Mouse (Mus musculus) MEL (cell line): ENCODE results near the gene Ell. TPM values are rescaled to one million over a fixed set of nuclear protein-coding genes. Genes with fewer than 3 reads are reported as not detected.

ENCODE experiments used
- DNase-seq: peaks from one replicate; pipeline ENCODE4 v3.0.0; 2011; ENCODE audit warnings: low read depth, low spot score
- H3K27ac ChIP-seq: 2 replicates; pipeline ENCODE4 v1.5.1; 2012; ENCODE audit warnings: low read depth, mild to moderate bottlenecking, control low read depth, low read length, moderate library complexity; ENCODE audit not compliant: control insufficient read depth
- H3K27me3 ChIP-seq, 2 experiments: fragments of 150-350 bp in 1 of 2; sonication (generic) in 1 of 2; 2 replicates each; pipeline ENCODE4 v1.6.1; 2012; ENCODE audit warnings: low read length in 2 of 2, mild to moderate bottlenecking in 2 of 2, improper control_type of control experiment in 1 of 2, moderate library complexity in 1 of 2; ENCODE audit not compliant: insufficient read depth in 2 of 2, control insufficient read depth in 1 of 2
- H3K36me3 ChIP-seq, 2 experiments: 2 replicates each; pipeline ENCODE4 v1.6.1; 2012 to 2014; ENCODE audit warnings: low read length in 2 of 2, improper control_type of control experiment in 1 of 2, inconsistent platforms in 1 of 2, mild to moderate bottlenecking in 1 of 2; ENCODE audit not compliant: insufficient read depth in 2 of 2, control insufficient read depth in 1 of 2
- H3K4me1 ChIP-seq, 2 experiments: fragments of 150-350 bp in 1 of 2; sonication (generic) in 1 of 2; 2 replicates each; pipeline ENCODE4 v1.6.1; 2012; ENCODE audit warnings: low read length in 2 of 2, improper control_type of control experiment in 1 of 2, mild to moderate bottlenecking in 1 of 2; ENCODE audit not compliant: insufficient read depth in 2 of 2, control insufficient read depth in 1 of 2
- H3K4me3 ChIP-seq, 2 experiments: fragments of 150-350 bp in 1 of 2; sonication (generic) in 1 of 2; 2 replicates each; pipeline ENCODE4 v1.5.1; 2012; ENCODE audit warnings: low read depth in 2 of 2, low read length in 2 of 2, mild to moderate bottlenecking in 2 of 2, moderate library complexity in 2 of 2, control low read depth in 1 of 2, improper control_type of control experiment in 1 of 2; ENCODE audit not compliant: control insufficient read depth in 1 of 2, insufficient read depth in 1 of 2
- H3K79me2 ChIP-seq: 2 replicates; pipeline ENCODE4 v1.6.1; 2012; ENCODE audit warnings: mild to moderate bottlenecking, low read length, moderate library complexity; ENCODE audit not compliant: control insufficient read depth, poor library complexity, insufficient read depth
- H3K9ac ChIP-seq: 2 replicates; pipeline ENCODE4 v1.6.1; 2012; ENCODE audit warnings: low read depth, mild to moderate bottlenecking, control low read depth, low read length, moderate library complexity; ENCODE audit not compliant: control insufficient read depth, poor library complexity, severe bottlenecking
- H3K9me3 ChIP-seq: fragments of 150-350 bp; sonication (generic); replicated peaks from 2 replicates; pipeline ENCODE4 v1.6.1; 2012; ENCODE audit warnings: mild to moderate bottlenecking, low read length, improper control_type of control experiment, moderate library complexity; ENCODE audit not compliant: insufficient read depth
- BHLHE40 ChIP-seq: IDR thresholded peaks from 2 replicates; pipeline ENCODE4 v1.6.1; 2012; ENCODE audit warnings: low read depth, mild to moderate bottlenecking, inconsistent platforms, low read length, improper control_type of control experiment, borderline replicate concordance
- CHD2 ChIP-seq: IDR thresholded peaks from 2 replicates; pipeline ENCODE4 v1.6.1; 2011; ENCODE audit warnings: low read length, improper control_type of control experiment
- ELF1 ChIP-seq: IDR thresholded peaks from 2 replicates; pipeline ENCODE4 v1.6.1; 2014; ENCODE audit warnings: low read depth, mild to moderate bottlenecking, inconsistent platforms, low read length, improper control_type of control experiment, moderate library complexity
- EP300 ChIP-seq, 2 experiments: IDR thresholded peaks; 2 replicates each; pipeline ENCODE4 v1.6.1; 2011; ENCODE audit warnings: improper control_type of control experiment in 2 of 2, low read length in 2 of 2, low read depth in 1 of 2, mild to moderate bottlenecking in 1 of 2
- ETS1 ChIP-seq: IDR thresholded peaks from 2 replicates; pipeline ENCODE4 v1.6.1; 2012; ENCODE audit warnings: low read depth, mild to moderate bottlenecking, inconsistent platforms, low read length, improper control_type of control experiment, moderate library complexity
- GATA1 ChIP-seq: IDR thresholded peaks from 2 replicates; pipeline ENCODE4 v1.6.1; 2011; ENCODE audit warnings: low read depth, low read length, improper control_type of control experiment
- HCFC1 ChIP-seq: IDR thresholded peaks from 2 replicates; pipeline ENCODE4 v1.6.1; 2012; ENCODE audit warnings: low read depth, mild to moderate bottlenecking, inconsistent platforms, low read length, improper control_type of control experiment, moderate library complexity
- JUND ChIP-seq: IDR thresholded peaks from 2 replicates; pipeline ENCODE4 v1.6.1; 2011; ENCODE audit warnings: low read depth, mild to moderate bottlenecking, improper control_type of control experiment, low read length
- KAT2A ChIP-seq: conservative IDR thresholded peaks from 2 replicates; pipeline ENCODE4 v1.6.1; 2012; ENCODE audit warnings: low read depth, low read length, improper control_type of control experiment, inconsistent platforms
- MAFK ChIP-seq: IDR thresholded peaks from 2 replicates; pipeline ENCODE4 v1.6.1; 2011; ENCODE audit warnings: low read depth, mild to moderate bottlenecking, low read length, improper control_type of control experiment, borderline replicate concordance
- MAZ ChIP-seq: IDR thresholded peaks from 2 replicates; pipeline ENCODE4 v1.6.1; 2012; ENCODE audit warnings: low read depth, mild to moderate bottlenecking, inconsistent platforms, low read length, improper control_type of control experiment
- MXI1 ChIP-seq: IDR thresholded peaks from 2 replicates; pipeline ENCODE4 v1.6.1; 2011; ENCODE audit warnings: mild to moderate bottlenecking, low read depth, low read length, improper control_type of control experiment
- MYB ChIP-seq: IDR thresholded peaks from 2 replicates; pipeline ENCODE4 v1.6.1; 2011; ENCODE audit warnings: mild to moderate bottlenecking, low read depth, low read length, improper control_type of control experiment
- MYC ChIP-seq: IDR thresholded peaks from 2 replicates; pipeline ENCODE4 v1.6.1; 2011; ENCODE audit warnings: low read depth, mild to moderate bottlenecking, low read length, improper control_type of control experiment, moderate library complexity
- NELFE ChIP-seq: IDR thresholded peaks from 2 replicates; pipeline ENCODE4 v1.6.1; 2011; ENCODE audit warnings: low read depth, low read length, improper control_type of control experiment
- POLR2A ChIP-seq, 2 experiments: IDR thresholded peaks; 2 replicates each; pipeline ENCODE4 v1.6.1; 2011 to 2012; ENCODE audit warnings: low read length in 2 of 2, mild to moderate bottlenecking in 2 of 2, control low read depth in 1 of 2, improper control_type of control experiment in 1 of 2, low read depth in 1 of 2, moderate library complexity in 1 of 2; ENCODE audit not compliant: control insufficient read depth in 1 of 2, insufficient read depth in 1 of 2, poor library complexity in 1 of 2
- POLR2AphosphoS2 ChIP-seq: IDR thresholded peaks from 2 replicates; pipeline ENCODE4 v1.6.1; 2011; ENCODE audit warnings: low read length, improper control_type of control experiment
- POLR2AphosphoS5 ChIP-seq: IDR thresholded peaks from 2 replicates; pipeline ENCODE4 v1.6.1; 2012; ENCODE audit warnings: low read depth, borderline replicate concordance, mild to moderate bottlenecking, inconsistent platforms, low read length, moderate library complexity, mixed read lengths
- RCOR1 ChIP-seq: IDR thresholded peaks from 2 replicates; pipeline ENCODE4 v1.6.1; 2012; ENCODE audit warnings: low read depth, mild to moderate bottlenecking, inconsistent platforms, low read length, improper control_type of control experiment
- SIN3A ChIP-seq: IDR thresholded peaks from 2 replicates; pipeline ENCODE4 v1.6.1; 2012; ENCODE audit warnings: low read length, improper control_type of control experiment, inconsistent platforms
- SMC3 ChIP-seq: IDR thresholded peaks from 2 replicates; pipeline ENCODE4 v1.6.1; 2011; ENCODE audit warnings: low read depth, low read length, improper control_type of control experiment
- TAL1 ChIP-seq: IDR thresholded peaks from 2 replicates; pipeline ENCODE4 v1.6.1; 2012; ENCODE audit warnings: mild to moderate bottlenecking, inconsistent platforms, low read length, moderate library complexity, mixed read lengths
- TBP ChIP-seq: IDR thresholded peaks from 2 replicates; pipeline ENCODE4 v1.8.0; 2011; ENCODE audit warnings: low read depth, low read length, improper control_type of control experiment
- TCF12 ChIP-seq: IDR thresholded peaks from 2 replicates; pipeline ENCODE4 v1.6.1; 2014; ENCODE audit warnings: low read depth, mild to moderate bottlenecking, inconsistent platforms, low read length, improper control_type of control experiment, moderate library complexity
- USF1 ChIP-seq: IDR thresholded peaks from 2 replicates; pipeline ENCODE4 v1.6.1; 2014; ENCODE audit warnings: low read depth, mild to moderate bottlenecking, inconsistent platforms, low read length, improper control_type of control experiment, moderate library complexity
- USF2 ChIP-seq, 2 experiments: IDR thresholded peaks; 2 replicates each; pipeline ENCODE4 v1.6.1; 2011 to 2012; ENCODE audit warnings: improper control_type of control experiment in 2 of 2, low read length in 2 of 2, borderline replicate concordance in 1 of 2, inconsistent platforms in 1 of 2, low read depth in 1 of 2, mild to moderate bottlenecking in 1 of 2; ENCODE audit not compliant: insufficient read depth in 1 of 2
- ZKSCAN1 ChIP-seq: IDR thresholded peaks from 2 replicates; pipeline ENCODE4 v1.6.1; 2012; ENCODE audit warnings: low read depth, mild to moderate bottlenecking, inconsistent platforms, low read length, improper control_type of control experiment, moderate library complexity
- ZNF384 ChIP-seq: IDR thresholded peaks from 2 replicates; pipeline ENCODE4 v1.6.1; 2012; ENCODE audit warnings: low read depth, mild to moderate bottlenecking, inconsistent platforms, low read length, improper control_type of control experiment
- polyA plus RNA-seq, 2 experiments: library from polyadenylated mRNA; stranded (reverse) in 1 of 2; unstranded in 1 of 2; fragments of >175 nt in 1 of 2; fragments of >200 nt in 1 of 2; gene quantifications; 2 replicates each; pipeline versions ENCODE4 v1.2.1 to v1.2.4; 2012; ENCODE audit warnings: low replicate concordance in 2 of 2, low read depth in 1 of 2; ENCODE audit not compliant: insufficient read length in 2 of 2, insufficient read depth in 1 of 2, missing spikeins in 1 of 2
- total RNA-seq: library from RNA; depleted of rRNA; stranded (reverse); fragments of 300-350 nt; gene quantifications from 2 replicates; pipeline ENCODE4 v1.2.3, GENCODE M21; 2012

Gene Ell
- total and polyA plus RNA-seq, 3 experiments = 12.4 to 25.9 TPM; not detected in 1

DNA sequence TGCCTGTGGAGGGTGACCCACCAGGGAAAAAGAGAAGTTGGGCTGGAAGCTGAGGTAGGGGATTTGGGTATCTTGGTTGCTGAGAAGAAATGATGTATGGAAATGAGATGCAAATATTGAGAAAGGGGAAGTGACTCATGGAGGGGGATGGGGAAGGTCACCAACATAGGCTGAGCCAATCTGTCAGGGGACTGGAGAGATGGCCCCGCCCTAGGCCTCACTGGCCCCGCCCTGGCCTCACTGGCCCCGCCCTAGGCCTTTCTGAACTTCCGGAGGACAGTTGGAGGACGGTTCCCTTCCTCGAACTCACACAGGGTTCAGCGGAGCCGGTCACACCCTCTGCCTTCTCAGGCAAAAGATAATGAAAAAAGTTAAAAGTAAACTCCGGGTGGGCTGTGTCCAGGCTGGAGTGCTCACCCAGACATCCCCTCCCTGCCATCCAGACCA is 79.7 kb downstream of the Ell start:
- Histone ChIP-seq H3K36me3 (peaks cover 0 to 18% of the 10 kb centered on the region in 2 experiments; a peak in 2 of 4 replicates), H3K9ac (peak overlapping the region; percentile 70), H3K27ac (peak overlapping the region; percentile 83), H3K9me3 (no peaks in the 10 kb centered on the region), H3K27me3 (no peaks in the 10 kb centered on the region), H3K4me1 (peaks cover 7 to 46% of the 10 kb centered on the region in 2 experiments), H3K79me2 (no peaks in the 10 kb centered on the region), H3K4me3 (peak overlapping the region; percentile 43 to 54)
- TF ChIP-seq ETS1 (peak; percentile 85), JUND (peak; percentile 80; the same call in 1 of the 2 replicates), USF1 (no peak), MYB (0 out of 2 replicates have a peak, but pooled peaks have one; percentile 20), SMC3 (no peak), TBP (peak; percentile 27; the same call in 1 of the 2 replicates), SIN3A (peak; percentile 64), ZNF384 (no peak), ELF1 (0 out of 2 replicates have a peak, but pooled peaks have one; percentile 23), USF2 (IDR thresholded peaks at IDR 0.05; ENCODE audit: borderline replicate concordance in 1 of 2, insufficient read depth in 1 of 2, low read depth in 1 of 2, low read length in 2 of 2) (no peak), TCF12 (no peak), POLR2A (IDR thresholded peaks at IDR 0.05; ENCODE audit: control insufficient read depth in 1 of 2, insufficient read depth in 1 of 2, low read depth in 1 of 2, low read length in 2 of 2, poor library complexity in 1 of 2) (peak in 1 of 2 experiments; percentile 78; a peak in 2 of 4 replicates), MYC (peak; percentile 37; the same call in 1 of the 2 replicates), MAZ (peak; percentile 64; the same call in 1 of the 2 replicates), CHD2 (peak; percentile 71), HCFC1 (peak; percentile 67), POLR2AphosphoS2 (no peak; the same call in 1 of the 2 replicates), MAFK (0 out of 2 replicates have a peak, but pooled peaks have one; percentile 5), MXI1 (peak; percentile 12; the same call in 1 of the 2 replicates), NELFE (peak; percentile 72), EP300 (IDR thresholded peaks at IDR 0.05; ENCODE audit: low read depth in 1 of 2, low read length in 2 of 2) (peak; percentile 32 to 44; a peak in 3 of 4 replicates)
- peak; percentile 98 for DNase-seq

DNA sequence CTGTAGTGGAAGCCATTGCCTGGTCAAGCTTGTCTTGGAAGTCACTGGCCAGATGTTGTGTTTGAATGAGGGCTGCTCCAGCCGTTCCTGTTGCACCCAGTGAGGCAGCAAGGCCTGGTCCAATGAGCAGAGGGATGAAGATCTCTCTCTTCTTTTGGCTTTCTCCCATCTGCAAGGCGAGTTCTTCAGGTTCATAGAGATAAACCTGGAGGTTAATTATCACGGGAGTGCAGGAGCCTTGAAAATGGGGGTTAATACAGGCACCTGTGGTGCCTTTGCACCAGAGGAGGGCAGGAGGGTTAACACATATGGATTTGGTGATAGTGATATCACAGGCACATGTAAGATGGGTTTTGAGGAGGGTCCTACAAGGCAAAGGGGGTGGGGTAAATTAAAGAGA is 83.0 kb downstream of the Ell start:
- no peak for TF ChIP-seq SIN3A
- TF ChIP-seq GATA1 = peak; percentile 70
- no peak for TF ChIP-seq NELFE
- TF ChIP-seq POLR2A (IDR thresholded peaks at IDR 0.05; ENCODE audit: control insufficient read depth in 1 of 2, insufficient read depth in 1 of 2, low read depth in 1 of 2, low read length in 2 of 2, poor library complexity in 1 of 2) = no peak
- peak; percentile 80 for TF ChIP-seq ETS1
- 0 out of 2 replicates have a peak, but pooled peaks have one; percentile 9 for TF ChIP-seq ZKSCAN1
- no peak for TF ChIP-seq CHD2
- TF ChIP-seq KAT2A = no peak
- 0 out of 2 replicates have a peak, but pooled peaks have one; percentile 42 for TF ChIP-seq MAZ
- no peak for TF ChIP-seq POLR2AphosphoS5
- peak; percentile 96 for TF ChIP-seq TCF12
- peak; percentile 61; the same call in 1 of the 2 replicates for TF ChIP-seq BHLHE40
- TF ChIP-seq MYB = no peak
- TF ChIP-seq EP300 (IDR thresholded peaks at IDR 0.05; ENCODE audit: low read depth in 1 of 2, low read length in 2 of 2) = peak; percentile 30 to 84
- TF ChIP-seq RCOR1 = peak; percentile 20; the same call in 1 of the 2 replicates
- TF ChIP-seq TAL1 = peak; percentile 75
- no peak overlapping the region for H3K27ac ChIP-seq
- peaks cover 0 to 13% of the 10 kb centered on the region in 2 experiments; a peak in 2 of 4 replicates for H3K36me3 ChIP-seq
- H3K79me2 ChIP-seq = no peaks in the 10 kb centered on the region
- H3K27me3 ChIP-seq = no peaks in the 10 kb centered on the region
- no peaks in the 10 kb centered on the region for H3K9me3 ChIP-seq
- H3K9ac ChIP-seq = no peak overlapping the region
- DNase-seq = peak; percentile 60
- H3K4me1 ChIP-seq = peaks cover 7 to 37% of the 10 kb centered on the region in 2 experiments
- no peak overlapping the region for H3K4me3 ChIP-seq
